Mouse (Mus musculus) E14TG2a.4 (cell line): ENCODE measurements at regions not wholly inside any gene's neighbourhood (a gene's known extent, or its start where the extent isn't known, plus 50 kb on each side); places are given as distances from the start of the nearest gene placed in this dataset.
"Not testable (repeated sequence)": the region's sequence is repeated elsewhere in the genome, so short reads cannot be mapped to it uniquely, and the experiment has no call there.

Experiments used
- H3K27me3 ChIP-seq: 2 replicates; pipeline ENCODE4 v1.6.1; 2014; ENCODE audit warnings: low read length, control low read depth; ENCODE audit not compliant: insufficient read depth
- H3K36me3 ChIP-seq: 2 replicates; pipeline ENCODE4 v1.6.1; 2014; ENCODE audit warnings: low read length, control low read depth; ENCODE audit not compliant: insufficient read depth
- H3K4me1 ChIP-seq: replicated peaks from 2 replicates; pipeline ENCODE4 v1.6.1; 2014; ENCODE audit warnings: low read depth, low read length, control low read depth
- H3K4me3 ChIP-seq: replicated peaks from 2 replicates; pipeline ENCODE4 v1.5.1; 2014; ENCODE audit warnings: mild to moderate bottlenecking, low read length
- H3K9me3 ChIP-seq: 2 replicates; pipeline ENCODE4 v1.6.1; 2014; ENCODE audit warnings: low read length, control low read depth
- CTCF ChIP-seq: conservative IDR thresholded peaks from 2 replicates; pipeline ENCODE4 v1.5.1; 2014; ENCODE audit warnings: low read length
- NANOG ChIP-seq: IDR thresholded peaks from 2 replicates; pipeline ENCODE4 v1.6.1; 2014; ENCODE audit warnings: borderline replicate concordance, low read length, mixed read lengths
- POU5F1 ChIP-seq: IDR thresholded peaks from 2 replicates; pipeline ENCODE4 v1.6.1; 2014; ENCODE audit warnings: low read length, borderline replicate concordance

DNA sequence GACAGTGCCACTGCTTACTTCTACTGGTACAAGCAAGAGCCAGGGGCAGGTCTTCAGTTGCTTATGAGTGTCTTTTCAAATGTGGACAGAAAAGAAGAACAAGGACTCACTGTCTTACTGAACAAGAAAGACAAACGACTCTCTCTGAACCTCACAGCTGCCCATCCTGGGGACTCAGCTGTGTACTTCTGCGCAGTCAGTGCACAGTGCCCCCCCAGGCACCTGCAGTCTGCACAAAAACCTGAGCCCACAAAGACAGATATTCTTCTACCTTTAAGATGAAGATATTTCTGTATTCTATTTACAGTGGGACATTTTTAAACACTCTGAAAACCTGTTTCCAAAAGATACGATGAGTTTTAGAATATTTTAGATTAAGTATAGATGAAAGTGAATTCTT, 476.5 kb downstream of the Dad1 start:
- Histone ChIP-seq H3K27me3 (no peaks in the 10 kb centered on the region), H3K4me3 (no peak overlapping the region), H3K36me3 (no peaks in the 10 kb centered on the region), H3K9me3 (peaks cover 24% of the 10 kb centered on the region), H3K4me1 (no peaks in the 10 kb centered on the region)
- no peak for TF ChIP-seq CTCF
- no peak for TF ChIP-seq POU5F1
- no peak for TF ChIP-seq NANOG

DNA sequence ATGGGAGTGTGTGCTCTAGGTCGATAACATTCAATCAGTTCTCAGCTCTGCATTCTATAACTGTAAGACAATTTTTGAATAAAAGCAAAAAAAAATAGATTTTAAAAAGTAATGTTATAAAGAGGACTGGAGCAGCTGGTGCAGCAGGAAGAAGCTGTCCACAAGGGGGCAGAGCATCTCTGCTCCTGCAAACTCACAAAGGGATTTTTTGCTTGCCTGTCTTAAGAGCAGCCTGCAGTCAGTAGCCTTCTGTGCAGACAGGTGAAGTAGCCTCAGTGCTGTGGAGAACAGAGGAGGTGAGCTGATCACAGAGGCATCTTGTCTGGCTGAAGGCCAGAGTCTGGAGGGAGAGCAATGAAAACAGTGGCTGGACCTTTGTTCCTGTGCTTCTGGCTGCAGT, 477.2 kb downstream of the Dad1 start:
- H3K4me3 ChIP-seq, H3K36me3 ChIP-seq, H3K4me1 ChIP-seq, H3K27me3 ChIP-seq: not testable (repeated sequence)
- peaks cover 29% of the 10 kb centered on the region for H3K9me3 ChIP-seq
- peak; percentile 41 for TF ChIP-seq CTCF

DNA sequence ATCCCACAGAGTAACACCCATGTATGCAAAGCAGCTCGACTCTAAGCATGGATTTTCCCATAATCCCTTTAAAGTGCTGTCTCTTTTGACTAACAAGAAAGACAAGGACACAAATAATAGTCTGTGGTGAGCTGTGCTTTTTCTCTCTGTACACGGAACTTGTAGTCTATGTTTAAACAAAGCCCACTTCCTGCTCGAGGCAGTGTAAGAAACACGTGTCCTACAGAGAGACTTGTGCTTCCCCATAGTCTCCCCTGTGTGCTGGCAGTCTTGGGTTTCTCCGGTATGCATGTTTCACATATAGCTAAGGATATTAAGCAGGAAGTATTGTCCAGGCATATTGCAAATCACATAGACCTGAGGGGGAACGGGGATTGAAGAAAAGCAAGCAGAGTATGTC, 487.4 kb downstream of the Dad1 start:
- H3K27me3 ChIP-seq, H3K9me3 ChIP-seq, H3K36me3 ChIP-seq, H3K4me3 ChIP-seq, H3K4me1 ChIP-seq: not testable (repeated sequence)

DNA sequence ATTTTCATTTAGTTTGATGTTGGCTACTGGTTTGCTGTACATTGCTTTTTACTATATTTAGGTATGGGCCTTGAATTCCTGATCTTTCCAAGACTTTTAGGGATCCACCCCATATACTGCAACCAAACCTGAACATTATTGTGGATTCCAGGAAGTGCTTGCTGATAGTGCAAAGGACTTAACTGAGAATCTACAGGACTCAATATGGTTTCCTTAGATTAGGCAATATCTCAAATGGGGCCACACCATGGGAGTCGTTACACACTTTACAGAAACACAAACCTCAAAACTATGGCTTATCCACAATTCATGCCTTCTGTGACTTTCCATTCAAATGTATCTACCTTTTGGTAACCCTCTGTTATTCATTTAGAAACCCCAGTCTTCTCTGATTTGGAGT, 488.0 kb downstream of the Dad1 start:
- not testable (repeated sequence) for H3K4me3 ChIP-seq, H3K4me1 ChIP-seq, H3K36me3 ChIP-seq, H3K27me3 ChIP-seq, H3K9me3 ChIP-seq

DNA sequence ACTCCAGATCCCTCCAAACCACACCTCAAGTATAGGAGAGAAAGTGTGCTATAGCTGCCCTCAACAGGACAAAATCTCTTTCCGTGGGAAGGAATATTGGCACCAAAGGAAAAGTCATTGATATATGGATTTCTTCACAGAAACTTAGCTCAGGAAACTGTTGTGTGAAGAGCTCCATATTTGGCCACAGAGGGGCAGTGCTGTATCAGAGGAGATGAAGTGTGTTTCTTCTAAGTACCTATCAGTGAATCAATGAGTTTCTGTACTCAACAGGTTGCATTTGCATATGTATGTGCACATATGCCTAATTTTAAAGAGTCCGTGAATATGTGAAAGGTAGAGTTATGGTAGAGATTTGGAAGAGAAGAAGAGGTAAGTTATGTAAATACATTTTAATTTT, 493.3 kb downstream of the Dad1 start:
- not testable (repeated sequence) for H3K4me1 ChIP-seq, H3K4me3 ChIP-seq, H3K36me3 ChIP-seq, H3K9me3 ChIP-seq, H3K27me3 ChIP-seq

DNA sequence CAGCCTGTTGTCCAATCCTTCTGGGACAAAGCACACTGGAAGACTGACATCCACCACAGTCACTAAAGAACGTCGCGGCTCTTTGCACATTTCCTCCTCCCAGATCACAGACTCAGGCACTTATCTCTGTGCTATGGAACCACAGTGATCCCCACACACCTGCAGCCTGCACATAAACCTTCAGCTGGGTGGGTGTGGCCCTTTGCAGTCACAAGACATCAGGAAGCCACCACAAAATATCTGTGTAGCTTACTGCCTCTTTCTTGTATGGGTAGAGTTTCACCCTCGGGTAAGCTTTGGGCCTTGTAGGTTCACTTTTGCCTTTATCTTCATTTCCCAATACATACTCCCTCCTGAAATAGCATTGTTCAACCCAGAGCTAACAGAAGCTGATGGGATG, 496.1 kb downstream of the Dad1 start:
- H3K27me3 ChIP-seq, H3K4me1 ChIP-seq, H3K9me3 ChIP-seq, H3K36me3 ChIP-seq, H3K4me3 ChIP-seq: not testable (repeated sequence)

DNA sequence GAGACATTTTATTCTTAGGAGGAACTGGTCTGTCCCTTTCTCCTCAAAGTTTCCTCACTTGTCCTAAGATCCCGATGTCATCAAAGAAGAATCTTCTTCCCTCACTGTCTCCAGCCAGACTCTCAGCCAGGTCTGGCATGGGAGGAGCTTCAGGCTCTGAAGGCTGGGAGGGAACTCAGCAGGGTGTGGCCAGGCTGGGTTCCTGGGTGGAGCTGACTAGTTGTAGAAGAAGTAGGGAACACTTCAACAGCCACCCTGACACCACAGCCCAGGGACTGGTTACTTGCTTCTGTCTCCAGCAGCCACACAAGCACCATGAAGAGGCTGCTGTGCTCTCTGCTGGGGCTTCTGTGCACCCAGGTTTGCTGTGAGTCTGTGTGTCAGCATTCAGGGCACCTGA, 496.8 kb downstream of the Dad1 start:
- H3K9me3 ChIP-seq, H3K27me3 ChIP-seq, H3K4me1 ChIP-seq, H3K4me3 ChIP-seq, H3K36me3 ChIP-seq: not testable (repeated sequence)

DNA sequence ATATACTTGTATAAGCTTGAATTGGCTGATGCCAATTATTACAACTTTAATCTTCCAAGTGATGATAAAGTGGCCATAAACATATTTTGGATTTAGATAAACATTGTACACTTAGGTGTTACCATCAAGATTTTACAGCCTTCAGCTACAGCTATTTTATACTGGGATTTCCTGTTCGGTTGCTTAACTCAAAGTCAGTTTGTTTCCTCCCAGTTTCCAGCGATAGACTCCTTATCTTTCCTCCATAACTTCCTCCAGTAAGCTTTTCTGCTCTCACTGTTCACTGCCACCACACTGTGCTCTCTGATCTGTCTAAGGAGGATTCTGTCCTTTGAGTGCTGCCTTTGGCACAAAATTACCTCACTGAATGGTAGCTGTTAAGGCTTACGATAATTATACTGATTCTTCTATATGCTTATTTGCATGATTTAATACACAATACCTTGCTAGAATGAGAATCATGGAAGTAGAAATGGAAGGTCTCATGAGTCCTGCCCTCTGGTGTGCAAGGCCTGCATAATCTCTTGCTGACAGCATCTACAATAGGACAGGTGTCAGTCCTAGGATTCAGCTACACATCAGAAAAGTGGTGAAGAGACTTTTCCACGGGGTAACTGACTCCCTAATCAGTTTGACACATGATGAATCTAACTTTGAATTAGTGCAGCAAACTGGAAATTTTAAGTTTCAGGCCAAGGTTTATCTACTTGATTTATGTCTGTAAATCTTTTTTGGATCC, 503.0 kb downstream of the Dad1 start:
- Histone ChIP-seq H3K36me3 (no peaks in the 10 kb centered on the region), H3K4me1 (no peaks in the 10 kb centered on the region), H3K9me3 (no peaks in the 10 kb centered on the region), H3K27me3 (no peaks in the 10 kb centered on the region), H3K4me3 (no peak overlapping the region)
- no peak for TF ChIP-seq POU5F1
- no peak for TF ChIP-seq CTCF
- TF ChIP-seq NANOG, result no peak

DNA sequence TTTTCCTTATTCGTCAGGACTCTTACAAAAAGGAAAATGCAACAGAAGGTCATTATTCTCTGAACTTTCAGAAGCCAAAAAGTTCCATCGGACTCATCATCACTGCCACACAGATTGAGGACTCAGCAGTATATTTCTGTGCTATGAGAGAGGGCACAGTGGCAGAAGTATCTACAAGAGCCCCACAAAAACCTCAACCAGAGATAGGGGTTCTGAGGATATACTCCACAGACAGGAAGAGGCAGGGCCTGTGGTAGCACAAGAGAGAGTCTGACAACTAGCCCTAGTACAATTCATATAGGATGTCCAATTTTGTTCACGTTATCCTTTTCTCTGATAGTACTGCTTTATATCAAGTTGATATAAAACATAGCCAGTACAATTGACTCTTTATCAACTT, 510.4 kb downstream of the Dad1 start:
- not testable (repeated sequence) for H3K9me3 ChIP-seq, H3K36me3 ChIP-seq, H3K4me1 ChIP-seq, H3K4me3 ChIP-seq, H3K27me3 ChIP-seq

DNA sequence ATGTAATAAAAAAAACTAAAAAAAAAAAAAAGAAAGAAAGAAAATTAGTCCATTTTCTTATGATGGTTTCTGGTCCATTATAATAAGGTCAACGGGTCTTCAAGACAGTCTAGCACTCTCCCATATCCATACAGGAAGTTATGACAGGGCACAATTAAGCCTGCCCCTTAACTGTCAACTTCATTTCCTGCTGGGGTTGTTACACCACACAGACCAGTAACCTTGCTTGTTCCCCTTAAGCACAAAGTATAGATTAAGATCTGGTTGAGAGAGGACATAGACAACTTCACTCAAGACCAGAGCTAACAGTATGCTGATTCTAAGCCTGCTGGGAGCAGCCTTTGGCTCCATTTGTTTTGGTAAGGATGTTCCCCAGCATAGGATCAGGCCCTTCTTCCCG, 511.0 kb downstream of the Dad1 start:
- not testable (repeated sequence) for H3K36me3 ChIP-seq, H3K9me3 ChIP-seq, H3K4me1 ChIP-seq, H3K4me3 ChIP-seq, H3K27me3 ChIP-seq

DNA sequence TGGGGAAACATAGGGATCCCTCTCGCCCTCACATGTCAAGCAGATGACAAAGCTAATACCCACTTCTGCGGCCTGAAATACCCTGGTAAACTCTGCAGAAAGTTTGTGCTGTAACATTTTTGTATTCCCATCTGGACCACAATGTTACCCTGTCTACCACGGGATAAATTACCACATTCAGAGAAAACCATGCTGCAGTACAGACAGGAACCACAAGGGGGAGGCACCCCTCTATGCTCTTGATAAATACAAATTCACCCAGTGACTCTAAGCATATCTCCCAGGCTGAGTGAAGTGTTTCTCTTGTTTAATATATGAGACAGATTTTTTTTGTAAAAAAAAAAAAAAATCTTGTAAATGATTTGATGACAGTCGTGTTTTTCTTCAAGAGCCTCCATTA, 512.7 kb downstream of the Dad1 start:
- not testable (repeated sequence) for H3K36me3 ChIP-seq, H3K9me3 ChIP-seq, H3K4me3 ChIP-seq, H3K4me1 ChIP-seq, H3K27me3 ChIP-seq

DNA sequence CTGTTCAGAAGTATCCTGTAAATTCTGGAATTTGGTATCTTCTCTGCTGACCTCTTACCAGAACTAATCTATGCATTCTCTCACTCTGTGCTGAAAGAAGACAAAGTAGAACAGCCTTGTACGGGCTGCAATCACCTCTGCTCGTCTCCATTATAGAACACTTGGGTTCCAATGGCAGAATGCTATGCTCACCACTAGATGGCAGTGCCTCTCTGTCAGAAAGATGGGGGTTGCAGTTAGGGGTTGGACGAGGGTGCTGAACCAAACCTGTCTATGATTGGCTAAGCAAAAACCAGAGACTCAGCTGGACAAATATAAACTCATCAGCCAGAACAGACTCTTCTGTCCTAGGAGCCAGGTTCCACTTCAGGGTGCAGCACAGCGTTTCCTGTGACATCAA, 515.9 kb downstream of the Dad1 start:
- H3K9me3 ChIP-seq, H3K27me3 ChIP-seq, H3K36me3 ChIP-seq, H3K4me3 ChIP-seq, H3K4me1 ChIP-seq: not testable (repeated sequence)

DNA sequence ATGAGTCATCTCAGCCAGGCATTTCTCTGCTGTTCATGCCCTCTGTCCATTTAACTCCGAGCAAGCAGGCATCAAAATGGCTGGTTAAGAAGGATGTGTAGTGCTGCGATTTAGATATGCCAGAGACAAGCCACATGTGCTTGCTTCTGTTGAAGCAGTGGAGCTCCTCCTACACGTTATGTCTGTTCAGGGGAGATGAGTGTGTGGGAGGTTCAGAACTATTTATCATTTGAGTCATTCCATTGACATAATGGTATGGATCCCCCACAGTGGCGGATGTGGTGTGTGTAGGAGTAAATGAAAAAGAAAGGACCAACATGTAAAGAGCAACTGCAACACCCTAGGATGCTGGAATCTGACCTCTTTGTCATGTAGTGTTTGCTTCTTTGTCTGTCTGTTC, 517.6 kb downstream of the Dad1 start:
- not testable (repeated sequence) for H3K4me3 ChIP-seq, H3K27me3 ChIP-seq, H3K4me1 ChIP-seq, H3K9me3 ChIP-seq, H3K36me3 ChIP-seq

DNA sequence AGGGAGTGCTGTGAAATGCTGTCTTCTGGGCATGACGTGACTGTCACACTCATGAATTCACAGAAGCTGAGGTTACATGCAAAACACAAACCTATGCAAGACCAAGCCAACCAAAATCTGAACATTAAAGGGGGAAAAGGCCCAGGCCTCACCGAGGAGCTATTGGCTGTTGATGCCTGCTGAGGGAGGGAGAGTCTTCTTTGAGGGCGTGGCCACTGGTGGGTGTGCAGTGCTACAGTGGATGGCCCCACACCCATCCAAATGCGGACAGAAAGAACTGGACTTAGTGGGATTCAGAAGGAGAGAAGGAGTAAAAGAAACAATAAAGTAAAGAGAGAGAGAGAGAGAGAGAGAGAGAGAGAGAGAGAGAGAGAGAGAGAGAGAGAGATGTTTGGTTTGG, 522.3 kb downstream of the Dad1 start:
- not testable (repeated sequence) for H3K4me3 ChIP-seq, H3K9me3 ChIP-seq, H3K4me1 ChIP-seq, H3K36me3 ChIP-seq, H3K27me3 ChIP-seq
